Mouse (Mus musculus) adrenal gland, postnatal 14 days (tissue): ENCODE data around the gene Creb3l2. TPM values are rescaled to one million over a fixed set of nuclear protein-coding genes. Genes with fewer than 3 reads are reported as not detected.

Experiments
- DNase-seq: peaks from one replicate; pipeline ENCODE4 v3.0.0; 2021; ENCODE audit warnings: mixed read lengths
- total RNA-seq: library from RNA; stranded (reverse); gene quantifications from 2 replicates; pipeline ENCODE4 v1.2.3, GENCODE M21; 2021

Creb3l2 gene
- total RNA-seq, 1 experiment from 2014 or later: 50.0 TPM

GRCm38 (mm10) chr6:37441251-37442011 is 515 bp downstream of the Creb3l2 start:
- peak; percentile 65 for DNase-seq

GRCm38 (mm10) chr6:37440491-37441250 is 1.3 kb downstream of the Creb3l2 start:
- peak; percentile 56 for DNase-seq

GRCm38 (mm10) chr6:37439676-37440490 is 2.1 kb downstream of the Creb3l2 start:
- DNase-seq: peak; percentile 54

- no peak for DNase-seq
These were observed 3.4 kb downstream of the Creb3l2 start for GRCm38 (mm10) chr6:37438510-37438909.

GRCm38 (mm10) chr6:37437086-37437485 is 4.9 kb downstream of the Creb3l2 start:
- DNase-seq: no peak

- peak; percentile 78 for DNase-seq
These were observed 6.6 kb downstream of the Creb3l2 start for GRCm38 (mm10) chr6:37435391-37435790.

- no peak for DNase-seq
These were observed 12.0 kb downstream of the Creb3l2 start for GRCm38 (mm10) chr6:37429849-37430470.

GRCm38 (mm10) chr6:37428947-37429346 is 13.0 kb downstream of the Creb3l2 start:
- no peak for DNase-seq

- no peak for DNase-seq
These were observed 13.9 kb downstream of the Creb3l2 start for GRCm38 (mm10) chr6:37428044-37428443.

- no peak for DNase-seq
These were observed 15.3 kb downstream of the Creb3l2 start for GRCm38 (mm10) chr6:37426615-37427014.

GRCm38 (mm10) chr6:37425833-37426232 is 16.1 kb downstream of the Creb3l2 start:
- DNase-seq: no peak

GRCm38 (mm10) chr6:37425075-37425474 is 16.9 kb downstream of the Creb3l2 start:
- DNase-seq: no peak

- DNase-seq: no peak
These were observed 17.6 kb downstream of the Creb3l2 start for GRCm38 (mm10) chr6:37424374-37424773.

- no peak for DNase-seq
These were observed 18.6 kb downstream of the Creb3l2 start for GRCm38 (mm10) chr6:37423386-37423785.

- DNase-seq: no peak
These were observed 20.8 kb downstream of the Creb3l2 start for GRCm38 (mm10) chr6:37421124-37421523.

- no peak for DNase-seq
These were observed 22.5 kb downstream of the Creb3l2 start for GRCm38 (mm10) chr6:37419445-37419941.

GRCm38 (mm10) chr6:37418931-37419330 is 23.0 kb downstream of the Creb3l2 start:
- DNase-seq: no peak

GRCm38 (mm10) chr6:37416743-37417142 is 25.2 kb downstream of the Creb3l2 start:
- no peak for DNase-seq

- no peak for DNase-seq
These were observed 26.4 kb downstream of the Creb3l2 start for GRCm38 (mm10) chr6:37415505-37415904.

GRCm38 (mm10) chr6:37415034-37415433 is 26.9 kb downstream of the Creb3l2 start:
- DNase-seq: no peak

GRCm38 (mm10) chr6:37414576-37414975 is 27.4 kb downstream of the Creb3l2 start:
- DNase-seq: no peak

- DNase-seq: no peak
These were observed 30.2 kb downstream of the Creb3l2 start for GRCm38 (mm10) chr6:37411696-37412095.
